Mouse (Mus musculus): ENCODE results near the gene Hdac7. TPM values are rescaled to one million over a fixed set of nuclear protein-coding genes. Genes with fewer than 3 reads are reported as not detected.
A peak's percentile ranks its signal among the peaks of the same experiment; 100 is the strongest.

The Hdac7 gene
- polyA plus RNA-seq, 1 experiment from 2014 or later, result 210 TPM

DNA sequence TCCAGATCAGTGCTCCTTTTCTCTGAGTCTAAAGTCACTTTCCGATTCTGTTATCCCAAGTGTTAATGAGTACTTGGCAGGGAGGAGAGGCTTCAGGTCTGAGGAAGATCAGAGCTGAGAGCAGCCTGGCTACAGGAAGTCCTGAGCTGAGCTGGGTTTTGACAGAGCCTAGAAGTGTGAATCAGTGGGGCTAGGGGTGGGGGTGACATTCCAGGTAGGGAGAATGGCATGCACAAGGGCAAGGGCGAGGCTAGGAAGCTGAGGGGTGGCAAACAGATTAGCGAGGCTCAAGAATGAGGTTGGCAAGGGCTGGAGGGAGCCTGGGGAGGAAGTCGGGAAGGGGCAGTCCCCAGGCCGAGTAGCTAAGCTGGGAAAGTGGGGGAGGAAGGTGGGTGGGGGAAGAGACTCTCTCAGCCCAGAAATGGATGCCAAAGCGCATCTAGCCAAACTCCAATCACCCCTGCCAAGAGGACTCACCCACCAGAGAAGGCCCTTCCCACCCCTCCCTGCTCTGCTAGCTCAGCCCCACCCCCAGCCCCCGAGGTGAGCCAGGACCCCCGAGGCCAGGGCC is 6.7 kb downstream of the Hdac7 start:
- ATAC-seq, result peak; percentile 74
- no peaks in the 10 kb centered on the region for H3K27me3 ChIP-seq
- CTCF ChIA-PET, result interaction anchor here (0.7 to 11.7 kb wide), 7 partner anchors 8 to 126 kb away, joined by 3 to 119 read pairs (median 7); partner anchors contain the start of gene Tmem106c
- TF ChIP-seq CTCF (IDR thresholded peaks at IDR 0.05), result no peak
- in situ Hi-C loops (cut with MboI; ENCODE audit: low pct_unique_long_range_greater_than_20kb), result no loop called here
- POLR2A ChIA-PET, result interaction anchor here (0.6 to 4.2 kb wide), 7 partner anchors 8 to 47 kb away, joined by 3 to 48 read pairs (median 5); no protein-coding TSS in a partner anchor
- DNase-seq (ENCODE audit: low read depth, low spot score), result no peak

DNA sequence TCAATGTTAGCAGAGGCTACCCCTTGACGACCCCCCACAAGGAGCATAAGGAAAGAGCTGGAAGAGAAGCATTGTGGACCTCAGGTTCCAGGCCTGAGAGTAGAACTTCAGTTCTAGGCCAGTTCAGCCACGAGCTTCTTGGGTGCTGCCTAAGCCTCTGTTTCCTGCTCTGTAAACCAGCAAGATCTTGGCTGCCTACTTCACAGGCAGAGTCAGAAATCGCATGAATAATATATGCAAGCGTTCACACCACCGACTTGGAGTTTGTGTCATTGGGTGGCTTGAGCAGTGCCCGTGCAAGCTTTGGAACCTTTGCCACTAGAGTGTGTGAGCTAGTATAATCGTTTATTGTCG is 7.4 kb downstream of the Hdac7 start:
- no peaks in the 10 kb centered on the region for H3K27me3 ChIP-seq
- TF ChIP-seq CTCF (IDR thresholded peaks at IDR 0.05), result no peak
- no peak for DNase-seq (ENCODE audit: low read depth, low spot score)
- CTCF ChIA-PET, result interaction anchor here (0.7 to 11.7 kb wide), 5 partner anchors 12 to 1152 kb away, joined by 3 to 119 read pairs (median 17); no protein-coding TSS in a partner anchor
- POLR2A ChIA-PET, result interaction anchor here (0.8 to 4.2 kb wide), 7 partner anchors 8 to 128 kb away, joined by 3 to 48 read pairs (median 4); no protein-coding TSS in a partner anchor
- ATAC-seq, result no peak
- in situ Hi-C loops (cut with MboI; ENCODE audit: low pct_unique_long_range_greater_than_20kb), result no loop called here

- ChIA-PET POLR2A (interaction anchor here (0.8 to 4.2 kb wide), 7 partner anchors 7 to 129 kb away, joined by 3 to 48 read pairs (median 4); no protein-coding TSS in a partner anchor), CTCF (interaction anchor here (0.7 to 11.7 kb wide), 5 partner anchors 13 to 1151 kb away, joined by 3 to 119 read pairs (median 17); no protein-coding TSS in a partner anchor)
- TF ChIP-seq CTCF (IDR thresholded peaks at IDR 0.05), result no peak
- DNase-seq (ENCODE audit: low read depth, low spot score) (no peak), ATAC-seq (no peak)
- in situ Hi-C loops (cut with MboI; ENCODE audit: low pct_unique_long_range_greater_than_20kb), result no loop called here
- no peaks in the 10 kb centered on the region for H3K27me3 ChIP-seq
These were observed 8.0 kb downstream of the Hdac7 start for GRCm38 (mm10) chr15:97836153-97836893.

GRCm38 (mm10) chr15:97832764-97833479 is 11.4 kb downstream of the Hdac7 start:
- ATAC-seq (no peak), DNase-seq (ENCODE audit: low read depth, low spot score) (no peak)
- in situ Hi-C loops (cut with MboI; ENCODE audit: low pct_unique_long_range_greater_than_20kb), result no loop called here
- POLR2A ChIA-PET, result interaction anchor here (0.6 to 2.8 kb wide), 6 partner anchors 10 to 34 kb away, joined by 3 to 17 read pairs (median 4); no protein-coding TSS in a partner anchor
- CTCF ChIA-PET, result interaction anchor here (0.7 to 2.8 kb wide), 5 partner anchors 10 to 54 kb away, joined by 3 to 18 read pairs (median 4); partner anchors contain the start of gene Slc48a1
- no peak for TF ChIP-seq CTCF (IDR thresholded peaks at IDR 0.05)
- no peaks in the 10 kb centered on the region for H3K27me3 ChIP-seq

GRCm38 (mm10) chr15:97831987-97832640 is 12.2 kb downstream of the Hdac7 start:
- ATAC-seq, result peak; percentile 45
- H3K27me3 ChIP-seq, result no peaks in the 10 kb centered on the region
- ChIA-PET CTCF (interaction anchor here (1.4 to 2.8 kb wide), 4 partner anchors 9 to 35 kb away, joined by 4 to 18 read pairs (median 4); no protein-coding TSS in a partner anchor), POLR2A (interaction anchor here (0.6 to 2.8 kb wide), 5 partner anchors 9 to 22 kb away, joined by 3 to 17 read pairs (median 4); no protein-coding TSS in a partner anchor)
- DNase-seq (ENCODE audit: low read depth, low spot score), result no peak
- in situ Hi-C loops (cut with MboI; ENCODE audit: low pct_unique_long_range_greater_than_20kb), result no loop called here
- no peak for TF ChIP-seq CTCF (IDR thresholded peaks at IDR 0.05)

- POLR2A ChIA-PET, result interaction anchor here (1.2 to 3.4 kb wide), 5 partner anchors 9 to 47 kb away, joined by 4 to 43 read pairs (median 6); no protein-coding TSS in a partner anchor
- no peak for DNase-seq (ENCODE audit: low read depth, low spot score)
- no peaks in the 10 kb centered on the region for H3K27me3 ChIP-seq
- no peak for TF ChIP-seq CTCF (IDR thresholded peaks at IDR 0.05)
- CTCF ChIA-PET, result interaction anchor here (1.4 to 3.1 kb wide), 2 partner anchors 9 to 10 kb away, joined by 4 to 25 read pairs; no protein-coding TSS in a partner anchor
- peak; percentile 15 for ATAC-seq
- in situ Hi-C loops (cut with MboI; ENCODE audit: low pct_unique_long_range_greater_than_20kb), result no loop called here
These were observed 12.9 kb downstream of the Hdac7 start for GRCm38 (mm10) chr15:97831242-97831986.

DNA sequence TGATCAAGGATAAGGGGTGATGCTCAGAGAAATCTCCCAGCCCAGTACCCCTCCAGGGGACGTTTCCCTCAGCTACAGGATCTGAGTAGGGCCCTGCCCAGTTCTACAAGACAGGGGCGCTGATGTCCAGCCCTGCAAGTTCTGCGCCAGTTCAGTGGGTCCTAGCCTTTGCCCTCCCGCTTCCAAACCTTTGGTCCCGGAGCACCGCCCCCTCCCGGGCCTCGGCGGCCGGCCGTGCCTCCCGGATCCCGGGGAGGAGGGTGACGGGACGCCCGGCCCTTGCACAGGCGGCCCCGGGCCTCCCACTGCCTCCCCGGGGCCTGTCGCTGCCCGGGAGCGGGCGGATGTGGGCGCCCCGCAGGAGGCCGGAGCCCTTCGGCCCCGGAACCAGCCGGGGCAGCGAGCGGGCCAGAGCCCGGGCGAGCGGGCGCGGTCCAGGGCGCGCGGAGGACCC is 13.5 kb downstream of the Hdac7 start:
- ATAC-seq (peak; percentile 5), DNase-seq (ENCODE audit: low read depth, low spot score) (no peak)
- H3K27me3 ChIP-seq, result no peaks in the 10 kb centered on the region
- POLR2A ChIA-PET, result interaction anchor here (0.8 to 3.4 kb wide), 5 partner anchors 13 to 51 kb away, joined by 4 to 43 read pairs (median 5); no protein-coding TSS in a partner anchor
- no peak for TF ChIP-seq CTCF (IDR thresholded peaks at IDR 0.05)
- CTCF ChIA-PET, result interaction anchor here (2.0 to 3.1 kb wide), 3 partner anchors 10 to 18 kb away, joined by 6 to 25 read pairs (median 19); no protein-coding TSS in a partner anchor
- in situ Hi-C loops (cut with MboI; ENCODE audit: low pct_unique_long_range_greater_than_20kb), result no loop called here

DNA sequence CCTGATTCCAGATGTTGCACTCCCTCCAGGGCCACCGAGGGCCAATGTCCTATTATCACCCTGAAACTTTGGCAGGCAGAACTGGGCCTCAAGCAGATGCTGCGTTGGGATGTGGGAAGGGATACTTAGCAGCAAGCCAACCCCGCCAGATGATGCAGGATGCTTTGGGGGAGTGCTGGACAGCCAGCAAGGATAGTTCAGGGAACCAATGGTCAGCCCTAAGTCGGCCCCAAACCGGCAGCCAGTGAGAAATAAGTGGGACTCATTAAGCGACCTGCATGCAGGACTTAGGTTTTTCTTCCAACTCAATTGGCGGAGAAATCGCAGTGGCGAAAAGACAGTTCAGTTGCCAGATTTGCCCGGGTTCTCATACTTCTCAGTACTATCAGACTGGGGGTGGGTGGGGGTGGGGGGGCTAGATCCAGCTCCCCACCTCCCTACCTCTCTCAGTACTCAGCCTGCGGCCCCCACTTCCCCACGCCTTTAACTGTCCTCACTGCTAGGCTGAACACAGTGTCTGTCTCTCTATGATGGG is 14.0 kb downstream of the Hdac7 start:
- POLR2A ChIA-PET, result interaction anchor here (0.8 to 3.4 kb wide), 11 partner anchors 8 to 51 kb away, joined by 3 to 43 read pairs (median 6); no protein-coding TSS in a partner anchor
- in situ Hi-C loops (cut with MboI; ENCODE audit: low pct_unique_long_range_greater_than_20kb), result no loop called here
- CTCF ChIA-PET, result interaction anchor here (2.0 to 3.1 kb wide), 5 partner anchors 9 to 46 kb away, joined by 6 to 25 read pairs (median 13); no protein-coding TSS in a partner anchor
- TF ChIP-seq CTCF (IDR thresholded peaks at IDR 0.05), result no peak
- DNase-seq (ENCODE audit: low read depth, low spot score), result no peak
- H3K27me3 ChIP-seq, result no peaks in the 10 kb centered on the region
- peak; percentile 2 for ATAC-seq

Measured in Patski (cell line).